Comparison of ENCODE assay signal across 16 mouse cellular contexts in the genomic region with DNA sequence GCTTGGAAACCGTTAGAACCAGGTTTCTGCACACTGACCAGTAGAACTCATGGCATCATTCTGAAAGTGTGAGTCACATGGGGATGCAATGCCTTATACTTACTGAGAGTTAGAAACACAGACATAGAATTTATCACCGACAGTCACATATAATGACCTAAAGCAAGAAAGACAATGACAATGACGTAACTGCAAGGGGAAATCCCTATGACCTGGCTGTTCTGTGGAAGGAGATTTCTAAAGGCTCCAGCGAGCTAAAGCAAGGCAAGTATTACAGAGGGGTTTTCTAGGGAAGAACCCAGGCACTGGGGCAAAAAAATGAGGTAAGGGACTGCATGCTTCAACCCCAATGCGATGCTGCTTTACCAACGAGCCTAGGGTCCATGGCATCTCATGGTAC. TPM values are rescaled to one million over a fixed set of nuclear protein-coding genes. Genes with fewer than 3 reads are reported as not detected.
DNase-seq lines count a peak whose midpoint lies in the region; ATAC-seq and TF ChIP-seq lines count a peak whose summit lies in the region.
"Had no signal": no experiment of that assay in that cellular context is flagged by ENCODE, and none has a peak within 500 bp of the region (broad histone marks: within the 10 kb centered on the region; RNA-seq: fewer than 3 reads in every experiment).

No protein-coding gene starts in this region.

- no peaks in the 10 kb centered on the region for H3K36me3 ChIP-seq in kidney, embryonic 14.5 days (ENCODE audit: control insufficient read depth, insufficient read depth, low read length)
- H3K36me3 ChIP-seq: embryonic facial prominence, embryonic 13.5 days; hindbrain, embryonic 10.5 days had no signal

- peak overlapping the region; percentile 72 for H3K27ac ChIP-seq in gastrocnemius, adult 2 months
- no peak overlapping the region for H3K27ac ChIP-seq in kidney, embryonic 14.5 days (ENCODE audit: low read depth, low read length)
- H3K27ac ChIP-seq: embryonic facial prominence, embryonic 13.5 days; forebrain, embryonic 13.5 days; hindbrain, embryonic 10.5 days; hindbrain, embryonic 14.5 days had no signal

- H3K9ac ChIP-seq in kidney, embryonic 14.5 days (ENCODE audit: low read depth, low read length), result no peak overlapping the region
- H3K9ac ChIP-seq: embryonic facial prominence, embryonic 13.5 days; forebrain, embryonic 13.5 days; hindbrain, embryonic 14.5 days had no signal

- peak; percentile 72 for ATAC-seq in CD4-positive, CD25-positive, alpha-beta regulatory T cell, adult 4 months
- ATAC-seq in kidney, embryonic 14.5 days (ENCODE audit: low FRiP score, low TSS enrichment), result no peak
- ATAC-seq: forebrain, embryonic 13.5 days had no signal

- H3K4me1 ChIP-seq in kidney, embryonic 14.5 days (ENCODE audit: control insufficient read depth, insufficient read depth, low read length), result 0 out of 2 replicates have a peak, but pooled peaks cover 4% of the 10 kb centered on the region
- H3K4me1 ChIP-seq: forebrain, embryonic 13.5 days had no signal

- no peak for DNase-seq in gastrocnemius, adult 2 months
- DNase-seq in gastrocnemius, postnatal 14 days, result no peak
- peak; percentile 56 for DNase-seq in CD4-positive helper T cell, adult 2 months (ENCODE audit: low read depth, low spot score)
- DNase-seq in induced T-regulatory cell, adult 2 months (ENCODE audit: low read depth), result peak; percentile 77
- no peak for DNase-seq in embryo, embryonic 10 days (ENCODE audit: low spot score)
- DNase-seq: adrenal gland, adult 8-10 months; adrenal gland, postnatal 36 days; heart, postnatal 14 days; kidney, adult 11 months; kidney, adult 9 months had no signal

- intact Hi-C loops in gastrocnemius, adult 2 months (cut with DNase I), result loop anchor here (2.0 kb wide), 1 partner anchor 17 kb away; no protein-coding TSS in a partner anchor
- intact Hi-C loops in gastrocnemius, postnatal 14 days (cut with DNase I; ENCODE audit: low total_unique reads), result no loop called here

- H3K4me3 ChIP-seq in gastrocnemius, adult 2 months, result no peak overlapping the region
- no peak overlapping the region for H3K4me3 ChIP-seq in kidney, embryonic 14.5 days (ENCODE audit: low read length)
- H3K4me3 ChIP-seq: embryonic facial prominence, embryonic 13.5 days; forebrain, embryonic 13.5 days; hindbrain, embryonic 10.5 days had no signal

- H3K4me2 ChIP-seq in kidney, embryonic 14.5 days (replicated peaks; ENCODE audit: low read depth, low read length), result no peak overlapping the region
- H3K4me2 ChIP-seq: embryonic facial prominence, embryonic 13.5 days; forebrain, embryonic 13.5 days; hindbrain, embryonic 14.5 days had no signal

- H3K9me3 ChIP-seq in kidney, embryonic 14.5 days (ENCODE audit: control insufficient read depth, low read length), result no peaks in the 10 kb centered on the region
- H3K9me3 ChIP-seq: embryonic facial prominence, embryonic 13.5 days; forebrain, embryonic 13.5 days; hindbrain, embryonic 10.5 days had no signal

- H3K27me3 ChIP-seq in kidney, embryonic 14.5 days (ENCODE audit: control insufficient read depth, insufficient read depth, low read length), result no peaks in the 10 kb centered on the region
- H3K27me3 ChIP-seq: embryonic facial prominence, embryonic 13.5 days; forebrain, embryonic 13.5 days had no signal

- no peak for TF ChIP-seq CTCF in gastrocnemius, adult 2 months (IDR thresholded peaks at IDR 0.05)

- WGBS in kidney, embryonic 14.5 days, result 67% methylated on average over 6 of the region's 6 CpGs

RNA-seq across cellular contexts. Expression of a gene that starts 26.9 kb away (rescaled TPM):
- 10 to 100 TPM; 67.1 to 83.8 TPM for total RNA-seq in gastrocnemius, adult 2 months (2021)
- 10 to 100 TPM; 19.7 to 20.8 TPM for total RNA-seq in gastrocnemius, postnatal 14 days (2021)
- 10 to 100 TPM; 16.7 to 18.0 TPM for polyA plus RNA-seq in CD4-positive, CD25-positive, alpha-beta regulatory T cell, adult 4 months (2017; shearing (Covaris generic))
- 17.9 and 19.6 TPM in 2 replicates for polyA plus RNA-seq in kidney, embryonic 14.5 days (2014; fragmentation: Nextera tagmentation; extraction: Ambion mirVana)

Comparison
In these comparisons a context has a peak if more than half of its experiments do, and no peak if none do; other contexts are left out.
1. DNase-seq: peak in CD4-positive helper T cell, adult 2 months (single experiment) and induced T-regulatory cell, adult 2 months (single experiment); none in gastrocnemius, adult 2 months (single experiment), gastrocnemius, postnatal 14 days (single experiment) and embryo, embryonic 10 days (single experiment).